Mouse (Mus musculus) liver, adult 2 months (tissue): ENCODE measurements around the gene Ddx1.

Source experiments
- CTCF ChIP-seq: fragments of 200-500 bp; IDR thresholded peaks from 2 replicates; pipeline ENCODE4 v1.5.1; 2011; ENCODE audit warnings: low read depth, low read length, control low read depth
- POLR2A ChIP-seq: fragments of 200-500 bp; IDR thresholded peaks from 2 replicates; pipeline ENCODE4 v1.6.1; 2011; ENCODE audit warnings: low read length, control low read depth; ENCODE audit not compliant: insufficient read depth; ENCODE audit errors: extremely low read depth

DNA sequence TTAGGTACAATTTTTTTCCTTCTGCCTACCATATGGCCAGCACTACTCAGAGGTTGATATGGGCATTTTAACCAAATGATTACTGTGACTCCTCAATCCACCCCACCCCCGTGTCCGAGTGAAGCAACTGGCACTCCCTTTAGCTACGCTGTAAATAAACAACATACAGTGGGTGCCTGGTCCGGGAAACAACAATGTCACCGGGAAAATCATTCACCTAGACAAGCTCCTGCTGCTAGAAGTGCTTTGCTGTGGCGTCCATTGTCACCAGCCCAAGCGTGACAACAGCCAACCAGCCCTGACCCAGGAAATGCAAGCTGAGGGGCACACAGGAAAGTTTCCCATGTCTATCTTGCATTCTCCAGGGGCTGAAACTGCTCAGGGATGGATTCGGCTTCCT, 66.8 kb downstream of the Ddx1 start:
- no peak for TF ChIP-seq POLR2A
- no peak for TF ChIP-seq CTCF
